Mouse (Mus musculus) heart, embryonic 10.5 days (tissue): ENCODE measurements around the gene Strn3. TPM values are rescaled to one million over a fixed set of nuclear protein-coding genes. Genes with fewer than 3 reads are reported as not detected.
A peak's percentile ranks its signal among the peaks of the same experiment; 100 is the strongest.
"Not testable (repeated sequence)": the region's sequence is repeated elsewhere in the genome, so short reads cannot be mapped to it uniquely, and the experiment has no call there.

Experiments used
- DNase-seq: peaks from one replicate; pipeline ENCODE4 v3.0.0-alpha.2; 2017; ENCODE audit warnings: low spot score
- H3K27ac ChIP-seq: fragments of 300-500 bp; sonication (generic); 2 replicates; pipeline ENCODE4 v1.5.1; 2016; ENCODE audit warnings: mild to moderate bottlenecking
- H3K27me3 ChIP-seq: fragments of 300-500 bp; sonication (generic); 2 replicates; pipeline ENCODE4 v1.6.1; 2016; ENCODE audit warnings: mild to moderate bottlenecking; ENCODE audit not compliant: poor library complexity, insufficient read depth, severe bottlenecking
- H3K36me3 ChIP-seq: fragments of 300-500 bp; sonication (generic); 2 replicates; pipeline ENCODE4 v1.6.1; 2016; ENCODE audit warnings: mild to moderate bottlenecking, moderate library complexity
- H3K4me1 ChIP-seq: fragments of 300-500 bp; sonication (generic); 2 replicates; pipeline ENCODE4 v1.6.1; 2016; ENCODE audit warnings: mild to moderate bottlenecking
- H3K4me3 ChIP-seq: fragments of 300-500 bp; sonication (generic); 2 replicates; pipeline ENCODE4 v1.5.1; 2016; ENCODE audit warnings: mild to moderate bottlenecking, moderate library complexity
- H3K9me3 ChIP-seq: fragments of 300-500 bp; sonication (generic); 2 replicates; pipeline ENCODE4 v1.6.1; 2016; ENCODE audit warnings: mild to moderate bottlenecking, moderate library complexity
- WGBS: fragments of 180-500 bp; shearing (Covaris S2); methylation state at CpG from one replicate; pipeline ENCODE4 v1.1.7; 2016; 5-methylcytosine and 5-hydroxymethylcytosine counted together
- polyA plus RNA-seq: library from polyadenylated mRNA; unstranded; fragments of >200 nt; fragmentation: Nextera tagmentation; extraction: Ambion mirVana; gene quantifications from 2 replicates; pipeline ENCODE4 v1.2.1, GENCODE M21; 2016

Strn3 gene
- polyA plus RNA-seq, 1 experiment from 2014 or later: 39.3 TPM

DNA sequence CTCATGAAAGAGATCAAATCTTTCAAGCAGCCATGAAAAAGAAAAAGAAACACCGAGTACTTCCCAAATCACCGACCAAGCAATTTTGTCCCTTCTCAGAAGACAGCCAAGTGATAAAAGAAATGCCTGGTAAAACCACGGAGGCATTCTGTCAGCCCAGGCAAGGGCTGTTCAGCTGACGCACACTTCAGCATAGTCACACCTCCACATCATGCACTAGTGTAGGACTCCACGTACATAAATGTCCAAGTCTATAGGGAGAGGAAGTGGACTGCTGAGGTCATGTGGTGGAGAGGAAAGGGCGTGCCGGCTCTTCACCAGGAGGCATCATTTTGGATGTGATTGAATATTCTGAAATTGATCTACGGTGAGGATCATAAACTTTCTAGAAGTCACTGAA lies 99.8 kb downstream of the Strn3 start:
- WGBS: 65% methylated on average over 8 of the region's 8 CpGs
- Histone ChIP-seq H3K9me3 (no peaks in the 10 kb centered on the region), H3K27ac (no peak overlapping the region), H3K36me3 (no peaks in the 10 kb centered on the region), H3K4me3 (no peak overlapping the region), H3K4me1 (peaks cover 13% of the 10 kb centered on the region), H3K27me3 (peaks cover 53% of the 10 kb centered on the region)
- no peak for DNase-seq

DNA sequence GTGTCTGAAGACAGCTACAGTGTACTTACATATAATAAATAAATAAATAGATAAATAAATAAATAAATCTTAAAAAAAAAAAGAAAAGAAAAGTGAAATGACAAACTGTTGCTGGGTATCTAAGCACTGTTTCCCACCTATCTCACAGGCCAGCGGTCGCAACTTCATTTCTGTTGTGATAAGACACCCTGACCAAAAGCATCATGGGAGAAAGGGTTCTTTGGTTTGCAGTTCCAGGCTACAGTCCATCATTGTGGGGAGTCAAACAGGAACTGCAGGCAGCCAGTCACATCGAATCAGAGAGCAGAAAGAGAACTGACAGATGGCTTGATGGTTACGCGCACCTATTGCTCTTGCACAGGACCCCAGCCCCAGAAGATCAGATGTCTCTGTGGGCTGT lies 102.4 kb downstream of the Strn3 start:
- DNase-seq: no peak
- 83% methylated on average over 5 of the region's 5 CpGs for WGBS
- peaks cover 13% of the 10 kb centered on the region for H3K4me1 ChIP-seq
- no peaks in the 10 kb centered on the region for H3K9me3 ChIP-seq
- H3K36me3 ChIP-seq: no peaks in the 10 kb centered on the region
- no peak overlapping the region for H3K27ac ChIP-seq
- peaks cover 36% of the 10 kb centered on the region for H3K27me3 ChIP-seq
- no peak overlapping the region for H3K4me3 ChIP-seq

DNA sequence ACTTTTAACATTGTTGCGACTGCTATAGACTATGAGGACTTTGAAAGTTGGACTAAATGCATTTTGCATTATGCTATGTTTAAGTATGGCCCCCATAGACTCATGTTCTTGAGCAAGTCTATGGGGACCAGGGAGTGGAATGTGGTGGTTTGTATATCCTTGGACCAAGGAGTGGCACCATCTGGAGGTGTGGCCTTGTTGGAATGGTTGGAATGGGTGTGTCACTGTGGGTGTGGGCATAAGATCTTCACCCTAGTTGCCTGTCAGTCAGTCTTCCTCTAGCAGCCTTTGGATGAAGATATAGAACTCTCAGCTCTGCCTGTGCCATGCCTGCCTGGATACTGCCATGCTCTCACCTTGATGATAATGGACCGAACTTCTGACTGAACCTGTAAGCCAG lies 113.9 kb downstream of the Strn3 start:
- not testable (repeated sequence) for H3K36me3 ChIP-seq, H3K9me3 ChIP-seq, H3K27ac ChIP-seq, H3K4me3 ChIP-seq, DNase-seq, H3K27me3 ChIP-seq, H3K4me1 ChIP-seq
- WGBS: 95% methylated on average over 2 of the region's 2 CpGs

DNA sequence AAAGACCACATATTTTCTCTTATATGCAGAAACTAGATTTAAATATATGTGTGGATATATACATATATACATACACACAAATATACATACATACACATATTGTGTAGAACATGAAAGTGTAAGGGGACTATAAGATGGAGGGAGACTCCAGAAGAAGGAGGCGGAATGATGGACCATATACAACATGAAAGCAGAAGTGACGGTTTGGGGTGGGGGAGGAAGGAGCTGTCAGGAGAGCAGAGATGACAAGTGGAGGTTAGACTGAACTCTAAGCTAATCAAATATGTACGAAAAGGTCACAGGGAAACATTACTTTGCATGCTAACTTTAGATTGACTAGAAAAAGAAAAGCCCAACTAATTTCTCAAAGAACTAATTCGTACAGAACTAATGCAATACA lies 119.0 kb downstream of the Strn3 start:
- no peaks in the 10 kb centered on the region for H3K4me1 ChIP-seq
- no peak overlapping the region for H3K4me3 ChIP-seq
- H3K9me3 ChIP-seq: no peaks in the 10 kb centered on the region
- H3K36me3 ChIP-seq: no peaks in the 10 kb centered on the region
- no peak overlapping the region for H3K27ac ChIP-seq
- 77% methylated on average over 4 of the region's 4 CpGs for WGBS
- H3K27me3 ChIP-seq: no peaks in the 10 kb centered on the region
- no peak for DNase-seq

DNA sequence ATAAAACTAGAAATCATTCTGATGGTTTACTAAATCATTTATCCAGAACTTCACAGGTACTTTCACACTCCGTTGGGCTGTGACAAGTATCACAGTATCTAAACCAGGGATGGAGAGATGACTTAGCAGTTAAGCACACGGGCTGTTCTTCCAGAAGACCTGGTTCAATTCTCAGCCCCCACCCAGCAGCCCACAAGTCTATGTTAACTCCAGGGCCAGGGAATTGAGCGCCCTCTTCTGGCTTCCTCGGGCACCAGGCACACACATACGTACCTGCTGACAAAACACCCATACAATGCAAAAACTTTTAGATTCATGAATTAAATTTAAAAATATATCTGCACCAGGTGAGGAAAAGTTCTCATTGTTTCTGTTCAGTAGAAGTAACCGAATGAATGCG lies 121.8 kb downstream of the Strn3 start:
- no peak for DNase-seq
- H3K27me3 ChIP-seq: no peaks in the 10 kb centered on the region
- H3K4me3 ChIP-seq: no peak overlapping the region
- WGBS: 56% methylated on average over 7 of the region's 7 CpGs
- no peaks in the 10 kb centered on the region; the same call in 1 of the 2 replicates for H3K36me3 ChIP-seq
- H3K27ac ChIP-seq: no peak overlapping the region
- H3K9me3 ChIP-seq: no peaks in the 10 kb centered on the region
- H3K4me1 ChIP-seq: peaks cover 4% of the 10 kb centered on the region; the same call in 1 of the 2 replicates

DNA sequence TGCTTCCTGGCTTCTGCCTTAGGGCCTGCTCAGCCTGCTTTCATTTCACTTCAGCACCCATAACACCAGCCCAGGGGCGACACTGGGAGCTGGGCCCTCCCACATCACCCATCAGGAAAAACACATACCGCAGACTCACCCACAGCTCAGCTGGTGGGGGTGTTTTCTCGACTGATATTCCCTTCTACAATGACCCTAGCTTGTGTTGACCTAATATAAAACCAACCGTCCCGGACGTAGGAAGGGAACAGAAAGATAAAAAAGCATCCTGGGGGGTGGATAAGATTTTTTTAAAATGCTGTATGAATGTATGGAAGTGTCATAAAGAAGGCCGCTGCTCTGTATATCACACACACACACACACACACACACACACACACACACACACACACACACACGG lies 122.2 kb downstream of the Strn3 start:
- no peak overlapping the region for H3K27ac ChIP-seq
- no peak for DNase-seq
- no peaks in the 10 kb centered on the region for H3K9me3 ChIP-seq
- WGBS: 83% methylated on average over 8 of the region's 8 CpGs
- H3K4me1 ChIP-seq: peaks cover 4% of the 10 kb centered on the region; the same call in 1 of the 2 replicates
- H3K4me3 ChIP-seq: no peak overlapping the region
- no peaks in the 10 kb centered on the region; the same call in 1 of the 2 replicates for H3K36me3 ChIP-seq
- H3K27me3 ChIP-seq: no peaks in the 10 kb centered on the region

DNA sequence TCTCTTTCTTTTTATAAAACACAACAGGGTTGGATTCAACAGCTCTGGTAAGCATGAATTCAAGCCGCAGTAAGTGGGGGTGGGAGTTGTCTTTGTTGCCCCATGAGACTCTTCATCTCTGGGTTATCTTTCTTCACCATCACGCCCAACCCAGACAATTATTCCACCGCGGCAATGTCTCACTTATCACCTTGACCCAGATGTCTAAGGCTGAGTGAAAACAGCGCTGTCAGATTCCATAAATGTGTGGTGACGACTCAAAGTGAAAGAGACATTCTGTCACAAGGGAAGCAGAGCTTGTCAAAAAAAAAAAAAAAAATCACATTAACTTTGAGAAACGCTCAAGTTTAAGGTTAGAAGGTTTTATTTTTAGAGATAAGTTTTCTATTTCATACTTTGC lies 124.5 kb downstream of the Strn3 start:
- no peaks in the 10 kb centered on the region; the same call in 1 of the 2 replicates for H3K36me3 ChIP-seq
- H3K4me1 ChIP-seq: peaks cover 4% of the 10 kb centered on the region; the same call in 1 of the 2 replicates
- no peak overlapping the region for H3K4me3 ChIP-seq
- WGBS: 46% methylated on average over 7 of the region's 7 CpGs
- no peaks in the 10 kb centered on the region for H3K9me3 ChIP-seq
- peak; percentile 78 for DNase-seq
- no peak overlapping the region for H3K27ac ChIP-seq
- H3K27me3 ChIP-seq: no peaks in the 10 kb centered on the region

DNA sequence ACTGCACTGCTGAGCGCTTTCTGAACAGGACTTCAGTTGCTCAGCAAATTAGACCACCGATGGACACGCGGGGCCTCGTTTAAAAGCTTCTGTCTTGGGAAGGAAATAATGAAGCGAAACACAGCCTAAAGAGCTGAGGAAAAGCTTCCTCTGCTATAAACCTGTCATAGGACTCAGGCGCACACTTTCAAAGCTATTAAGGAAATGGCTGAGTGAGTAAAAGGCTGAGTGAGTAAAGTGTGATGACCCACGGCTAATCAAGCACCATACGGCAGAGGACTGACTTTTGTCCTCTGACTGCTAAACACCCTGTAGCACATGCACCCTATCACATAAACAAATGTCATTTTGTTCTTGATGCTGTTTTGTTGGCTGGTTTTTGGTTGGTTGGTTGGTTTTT lies 130.3 kb downstream of the Strn3 start:
- WGBS: 87% methylated on average over 9 of the region's 9 CpGs
- no peak overlapping the region for H3K27ac ChIP-seq
- no peaks in the 10 kb centered on the region for H3K9me3 ChIP-seq
- H3K36me3 ChIP-seq: no peaks in the 10 kb centered on the region; the same call in 1 of the 2 replicates
- no peak overlapping the region for H3K4me3 ChIP-seq
- no peaks in the 10 kb centered on the region for H3K4me1 ChIP-seq
- no peaks in the 10 kb centered on the region for H3K27me3 ChIP-seq
- no peak for DNase-seq

Other genes starting within 250 kb of the Strn3 start
- gene Coch, start 98.6 kb downstream of the Strn3 start, polyA plus RNA-seq: 1.6 and 2.8 TPM in 2 replicates
- 34.9 and 36.2 TPM in 2 replicates for gene Ap4s1, start 864 bp downstream of the Strn3 start, polyA plus RNA-seq
- gene Hectd1, start 137.6 kb upstream of the Strn3 start, polyA plus RNA-seq: 35.2 and 35.6 TPM in 2 replicates